Mouse (Mus musculus): ENCODE data around the gene Pfdn4. TPM values are rescaled to one million over a fixed set of nuclear protein-coding genes. Genes with fewer than 3 reads are reported as not detected.
A peak's percentile ranks its signal among the peaks of the same experiment; 100 is the strongest.

Pfdn4 gene
- polyA plus RNA-seq, 1 experiment from 2014 or later, result 113 TPM

DNA sequence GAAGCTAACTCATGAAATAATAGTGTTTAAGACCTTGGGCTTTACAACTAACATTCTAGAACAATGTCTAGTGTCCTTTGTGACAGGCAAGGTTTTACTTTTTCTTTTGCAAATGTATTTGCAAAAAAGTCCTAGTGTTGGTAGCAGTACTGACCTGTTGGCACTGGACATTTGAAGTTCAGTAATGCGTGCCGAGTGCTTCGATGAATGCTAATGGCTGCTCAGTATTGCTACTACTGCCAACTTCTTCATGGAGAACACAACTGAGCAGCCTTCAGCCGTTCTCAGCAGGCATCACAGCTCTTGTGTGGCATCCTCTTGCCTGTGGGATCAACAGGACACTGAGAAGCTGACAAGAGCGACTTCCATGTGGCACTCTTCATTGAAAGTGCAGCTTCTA lies 22.1 kb upstream of the Pfdn4 start:
- no peaks in the 10 kb centered on the region for H3K36me3 ChIP-seq (ENCODE audit: insufficient read depth, low read length)
- H3K4me1 ChIP-seq (replicated peaks; ENCODE audit: insufficient read depth, low read length), result peaks cover 11% of the 10 kb centered on the region; the same call in 1 of the 2 replicates
- no peaks in the 10 kb centered on the region for H3K9me3 ChIP-seq (replicated peaks; ENCODE audit: low read length)
- 88% methylated on average over 5 of the region's 5 CpGs for WGBS
- TF ChIP-seq CTCF (IDR thresholded peaks at IDR 0.05; ENCODE audit: low read depth), result no peak
- no peak overlapping the region for H3K27ac ChIP-seq
- H3K9ac ChIP-seq (ENCODE audit: low read depth, low read length), result no peak overlapping the region
- DNase-seq (ENCODE audit: low spot score), result no peak
- H3K4me2 ChIP-seq (ENCODE audit: low read length), result no peak overlapping the region
- no peak for ATAC-seq (replicated peaks; ENCODE audit: low FRiP score, low read depth)
- no peak overlapping the region for H3K4me3 ChIP-seq (replicated peaks; ENCODE audit: low read depth, low read length)
- H3K27me3 ChIP-seq (ENCODE audit: insufficient read depth, low read length), result no peaks in the 10 kb centered on the region

DNA sequence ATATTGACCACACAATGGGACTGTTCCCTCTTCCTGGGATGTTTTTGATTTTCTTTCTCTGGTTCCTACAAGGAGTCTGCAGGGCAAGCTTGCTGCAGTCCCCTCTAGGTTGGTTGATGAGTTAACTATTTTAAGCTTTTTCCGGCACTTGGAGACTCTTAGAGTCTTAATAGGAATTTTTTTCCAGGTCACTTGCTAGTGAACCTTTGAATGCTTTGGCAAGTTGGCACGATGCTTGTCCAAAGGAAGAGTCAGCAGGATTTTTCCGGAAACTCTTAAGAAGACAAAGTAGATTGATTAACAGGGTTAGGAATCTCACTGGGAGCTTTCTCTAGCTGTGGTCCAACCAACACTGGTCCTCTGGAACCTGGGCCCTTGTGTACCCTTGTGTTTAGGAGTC lies 21.1 kb upstream of the Pfdn4 start:
- Histone ChIP-seq H3K27me3 (ENCODE audit: insufficient read depth, low read length) (no peaks in the 10 kb centered on the region), H3K9me3 (replicated peaks; ENCODE audit: low read length) (no peaks in the 10 kb centered on the region), H3K27ac (no peak overlapping the region), H3K4me3 (replicated peaks; ENCODE audit: low read depth, low read length) (no peak overlapping the region), H3K4me1 (replicated peaks; ENCODE audit: insufficient read depth, low read length) (peaks cover 2% of the 10 kb centered on the region; the same call in 1 of the 2 replicates), H3K9ac (ENCODE audit: low read depth, low read length) (no peak overlapping the region), H3K36me3 (ENCODE audit: insufficient read depth, low read length) (no peaks in the 10 kb centered on the region), H3K4me2 (ENCODE audit: low read length) (no peak overlapping the region)
- no peak for TF ChIP-seq CTCF (IDR thresholded peaks at IDR 0.05; ENCODE audit: low read depth)
- DNase-seq (ENCODE audit: low spot score), result no peak
- peak; percentile 75 for ATAC-seq (replicated peaks; ENCODE audit: low FRiP score, low read depth)
- WGBS, result 52% methylated on average over 3 of the region's 3 CpGs

DNA sequence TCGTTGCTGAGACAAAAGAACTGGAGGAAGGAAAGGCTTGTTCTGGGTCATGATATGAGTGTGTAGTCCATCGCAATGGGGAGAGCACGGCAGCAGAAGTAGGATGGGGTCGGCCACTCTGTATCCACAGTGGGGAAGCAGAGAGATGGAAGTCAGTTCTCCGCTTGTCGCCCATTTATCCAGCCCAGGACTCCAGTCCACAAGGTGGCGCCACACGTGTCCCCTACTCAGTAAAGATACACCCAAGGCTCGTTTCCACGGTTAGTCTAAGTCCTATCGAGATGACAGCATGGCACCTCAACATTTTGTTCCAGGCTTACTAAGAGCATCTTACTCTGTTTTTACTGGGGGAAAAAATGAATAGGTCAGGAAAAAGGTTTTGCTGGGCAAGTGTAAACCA lies 20.0 kb upstream of the Pfdn4 start:
- no peak for ATAC-seq (replicated peaks; ENCODE audit: low FRiP score, low read depth)
- no peaks in the 10 kb centered on the region for H3K36me3 ChIP-seq (ENCODE audit: insufficient read depth, low read length)
- DNase-seq (ENCODE audit: low spot score), result no peak
- H3K4me1 ChIP-seq (replicated peaks; ENCODE audit: insufficient read depth, low read length), result no peaks in the 10 kb centered on the region
- H3K9me3 ChIP-seq (replicated peaks; ENCODE audit: low read length), result no peaks in the 10 kb centered on the region
- H3K9ac ChIP-seq (ENCODE audit: low read depth, low read length), result no peak overlapping the region
- H3K27ac ChIP-seq, result no peak overlapping the region
- peak; percentile 48 for TF ChIP-seq CTCF (IDR thresholded peaks at IDR 0.05; ENCODE audit: low read depth)
- H3K4me3 ChIP-seq (replicated peaks; ENCODE audit: low read depth, low read length), result no peak overlapping the region
- no peak overlapping the region for H3K4me2 ChIP-seq (ENCODE audit: low read length)
- 82% methylated on average over 11 of the region's 11 CpGs for WGBS
- H3K27me3 ChIP-seq (ENCODE audit: insufficient read depth, low read length), result no peaks in the 10 kb centered on the region

DNA sequence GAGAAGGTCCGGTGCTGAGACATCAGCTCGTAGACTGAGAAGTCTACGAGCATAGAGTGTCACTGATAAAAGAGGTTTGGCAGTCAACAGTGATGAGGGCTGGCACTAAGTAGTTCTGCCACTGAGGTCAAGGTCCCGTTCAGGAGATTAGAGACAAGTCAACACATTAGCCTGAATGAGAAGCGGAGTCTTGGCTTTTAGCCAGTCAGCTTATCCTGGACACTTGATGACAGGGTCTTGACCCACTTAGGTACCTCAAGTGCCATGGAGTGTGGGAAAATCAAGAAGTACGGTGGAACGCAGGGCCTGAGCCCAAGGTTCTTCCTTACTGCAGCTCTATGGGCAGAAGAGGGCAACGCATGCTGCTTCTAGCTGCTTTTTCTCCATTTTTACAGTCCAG lies 19.6 kb upstream of the Pfdn4 start:
- Histone ChIP-seq H3K27ac (no peak overlapping the region), H3K9ac (ENCODE audit: low read depth, low read length) (no peak overlapping the region), H3K27me3 (ENCODE audit: insufficient read depth, low read length) (no peaks in the 10 kb centered on the region), H3K36me3 (ENCODE audit: insufficient read depth, low read length) (no peaks in the 10 kb centered on the region), H3K4me2 (ENCODE audit: low read length) (no peak overlapping the region), H3K9me3 (replicated peaks; ENCODE audit: low read length) (no peaks in the 10 kb centered on the region), H3K4me3 (replicated peaks; ENCODE audit: low read depth, low read length) (no peak overlapping the region), H3K4me1 (replicated peaks; ENCODE audit: insufficient read depth, low read length) (no peaks in the 10 kb centered on the region)
- DNase-seq (ENCODE audit: low spot score), result no peak
- ATAC-seq (replicated peaks; ENCODE audit: low FRiP score, low read depth), result no peak
- TF ChIP-seq CTCF (IDR thresholded peaks at IDR 0.05; ENCODE audit: low read depth), result no peak
- 85% methylated on average over 8 of the region's 8 CpGs for WGBS

DNA sequence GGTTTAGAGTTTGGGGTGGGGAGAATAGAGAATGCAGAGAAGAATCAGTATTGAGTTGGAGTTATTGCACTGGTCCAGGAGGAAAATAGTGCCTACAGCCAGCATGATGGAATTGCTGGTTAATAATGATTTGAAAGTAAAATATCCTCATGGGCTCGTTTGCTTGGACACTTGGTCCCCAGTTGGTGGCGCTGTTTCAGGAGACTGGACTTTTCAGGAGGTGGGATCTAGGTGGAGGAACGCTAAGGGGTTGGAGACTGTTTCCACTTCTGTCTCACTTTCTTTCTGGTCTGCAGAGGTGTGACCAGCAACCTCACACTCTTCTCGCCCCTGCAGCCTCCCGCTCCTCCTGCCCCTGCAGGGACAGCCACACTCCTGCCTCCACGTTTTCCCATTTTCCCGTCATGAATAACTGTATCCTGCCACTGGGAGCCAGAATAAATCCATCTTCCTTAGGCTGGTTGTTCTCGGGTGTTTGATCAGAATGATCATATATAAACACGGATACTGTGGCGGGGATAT lies 14.1 kb upstream of the Pfdn4 start:
- Histone ChIP-seq H3K27ac (no peak overlapping the region), H3K27me3 (ENCODE audit: insufficient read depth, low read length) (0 out of 2 replicates have a peak, but pooled peaks cover 3% of the 10 kb centered on the region), H3K9me3 (replicated peaks; ENCODE audit: low read length) (no peaks in the 10 kb centered on the region), H3K36me3 (ENCODE audit: insufficient read depth, low read length) (no peaks in the 10 kb centered on the region), H3K4me2 (ENCODE audit: low read length) (no peak overlapping the region), H3K4me1 (replicated peaks; ENCODE audit: insufficient read depth, low read length) (no peaks in the 10 kb centered on the region), H3K9ac (ENCODE audit: low read depth, low read length) (no peak overlapping the region), H3K4me3 (replicated peaks; ENCODE audit: low read depth, low read length) (no peak overlapping the region)
- DNase-seq (ENCODE audit: low spot score), result no peak
- WGBS, result 64% methylated on average over 10 of the region's 10 CpGs
- peak; percentile 65; the same call in 1 of the 2 replicates for ATAC-seq (replicated peaks; ENCODE audit: low FRiP score, low read depth)
- TF ChIP-seq CTCF (IDR thresholded peaks at IDR 0.05; ENCODE audit: low read depth), result peak; percentile 48

DNA sequence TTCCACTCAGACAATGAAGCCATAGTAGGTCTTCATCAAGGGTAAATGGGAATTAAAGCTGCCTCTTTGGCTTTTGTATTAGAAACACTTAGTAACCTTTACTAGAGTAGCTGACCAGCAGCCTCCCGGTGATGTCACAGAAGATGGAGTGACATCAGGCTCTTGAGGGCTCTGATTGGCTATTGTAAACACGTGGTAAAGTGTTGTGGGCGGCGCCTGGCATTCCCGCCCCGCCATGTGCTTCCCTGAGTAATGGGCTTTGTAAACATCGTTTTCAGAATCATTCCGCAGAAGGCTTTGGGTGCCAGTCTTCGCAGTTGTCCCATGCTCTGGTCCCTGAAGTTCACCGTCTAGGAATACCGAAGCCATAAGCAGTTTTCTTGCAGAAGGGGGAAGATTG lies 12.3 kb upstream of the Pfdn4 start:
- H3K27me3 ChIP-seq (ENCODE audit: insufficient read depth, low read length), result 0 out of 2 replicates have a peak, but pooled peaks cover 3% of the 10 kb centered on the region
- ATAC-seq (replicated peaks; ENCODE audit: low FRiP score, low read depth) (no peak), DNase-seq (ENCODE audit: low spot score) (no peak)
- no peak overlapping the region for H3K4me2 ChIP-seq (ENCODE audit: low read length)
- 80% methylated on average over 11 of the region's 11 CpGs for WGBS
- H3K4me1 ChIP-seq (replicated peaks; ENCODE audit: insufficient read depth, low read length), result no peaks in the 10 kb centered on the region
- H3K9me3 ChIP-seq (replicated peaks; ENCODE audit: low read length), result no peaks in the 10 kb centered on the region
- H3K4me3 ChIP-seq (replicated peaks; ENCODE audit: low read depth, low read length), result no peak overlapping the region
- no peak overlapping the region for H3K9ac ChIP-seq (ENCODE audit: low read depth, low read length)
- no peak for TF ChIP-seq CTCF (IDR thresholded peaks at IDR 0.05; ENCODE audit: low read depth)
- no peaks in the 10 kb centered on the region for H3K36me3 ChIP-seq (ENCODE audit: insufficient read depth, low read length)
- no peak overlapping the region for H3K27ac ChIP-seq

DNA sequence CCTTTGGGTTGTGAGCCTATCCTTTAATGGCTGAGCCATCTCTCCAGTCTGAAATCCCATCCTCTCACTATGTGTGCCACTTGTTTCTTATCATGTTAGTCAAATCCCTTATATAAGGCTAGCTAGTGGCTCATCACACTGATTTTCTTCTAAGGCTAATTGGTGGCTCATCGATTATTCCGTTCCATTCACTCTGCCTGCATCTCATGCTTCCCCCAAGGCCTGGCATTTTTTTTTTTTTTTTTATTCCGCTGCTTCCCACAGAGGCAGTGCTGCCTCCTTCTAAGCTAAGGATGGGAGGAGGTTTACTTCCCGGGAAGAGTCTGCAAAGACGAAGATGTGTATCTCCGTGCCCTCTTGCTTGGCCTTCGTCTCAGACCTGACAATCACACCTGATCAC lies 9.0 kb upstream of the Pfdn4 start:
- Histone ChIP-seq H3K9ac (ENCODE audit: low read depth, low read length) (no peak overlapping the region), H3K27me3 (ENCODE audit: insufficient read depth, low read length) (peaks cover 3% of the 10 kb centered on the region; the same call in 1 of the 2 replicates), H3K9me3 (replicated peaks; ENCODE audit: low read length) (no peaks in the 10 kb centered on the region), H3K4me2 (ENCODE audit: low read length) (no peak overlapping the region), H3K4me3 (replicated peaks; ENCODE audit: low read depth, low read length) (no peak overlapping the region), H3K4me1 (replicated peaks; ENCODE audit: insufficient read depth, low read length) (no peaks in the 10 kb centered on the region), H3K27ac (no peak overlapping the region), H3K36me3 (ENCODE audit: insufficient read depth, low read length) (no peaks in the 10 kb centered on the region)
- ATAC-seq (replicated peaks; ENCODE audit: low FRiP score, low read depth) (no peak), DNase-seq (ENCODE audit: low spot score) (no peak)
- WGBS, result 85% methylated on average over 7 of the region's 7 CpGs
- no peak for TF ChIP-seq CTCF (IDR thresholded peaks at IDR 0.05; ENCODE audit: low read depth)

Data from kidney, postnatal 0 days (tissue).